Mouse (Mus musculus) stomach, postnatal 0 days (tissue): ENCODE measurements around the gene Ccl1.

Experiments used
- CTCF ChIP-seq: IDR thresholded peaks from 2 replicates; pipeline ENCODE4 v1.5.1; 2016; ENCODE audit warnings: antibody characterized with exemption, low read depth, mild to moderate bottlenecking, moderate library complexity
- EP300 ChIP-seq: optimal IDR thresholded peaks from 2 replicates; pipeline ENCODE3; 2016; ENCODE audit warnings: antibody characterized with exemption

- TF ChIP-seq CTCF (no peak), EP300 (no peak)
Observed at GRCm38 (mm10) chr11:82339921-82340401, 34.5 kb upstream of the Ccl1 start.
